Mouse (Mus musculus): ENCODE results near the gene Hist1h2ag.

DNA sequence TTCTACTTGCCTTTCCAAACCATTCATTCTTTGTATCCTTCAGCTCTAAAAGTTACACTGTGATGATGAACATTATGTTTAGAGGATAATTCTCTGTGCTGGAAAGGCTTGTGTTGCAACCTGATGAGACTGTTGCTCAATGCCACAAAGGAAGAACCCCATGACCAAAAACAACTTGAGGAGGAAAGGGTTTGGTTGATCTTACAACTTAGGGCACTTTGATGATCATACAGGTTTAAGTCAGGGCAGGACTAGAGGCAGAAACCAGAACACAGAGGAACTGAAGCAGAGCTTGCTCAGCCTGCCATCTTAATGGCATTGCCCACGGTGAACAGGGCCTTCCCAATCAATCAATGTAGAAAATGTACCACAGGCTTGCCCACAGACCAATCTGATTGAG lies 18.7 kb upstream of the Hist1h2ag start:
- TF ChIP-seq CTCF (IDR thresholded peaks at IDR 0.05; ENCODE audit: extremely low read depth, insufficient read depth, insufficient read length, insufficient replicate concordance) (no peak), POLR2A (IDR thresholded peaks at IDR 0.05; ENCODE audit: low read depth, low read length) (no peak)
